Mouse (Mus musculus) C2C12 (cell line): ENCODE data around the gene Ccdc33. TPM values are rescaled to one million over a fixed set of nuclear protein-coding genes. Genes with fewer than 3 reads are reported as not detected.

Experiments used
- H3K27me3 ChIP-seq: one replicate; pipeline ENCODE4 v1.6.1; 2011; ENCODE audit not compliant: control insufficient read depth, insufficient read depth, insufficient read length
- H3K36me3 ChIP-seq: one replicate; pipeline ENCODE4 v1.6.1; 2011; ENCODE audit not compliant: control insufficient read depth, insufficient read depth
- H3K4me3 ChIP-seq: one replicate; pipeline ENCODE4 v1.5.1; 2011; ENCODE audit warnings: mild to moderate bottlenecking, control low read depth; ENCODE audit not compliant: poor library complexity, insufficient read depth, severe bottlenecking
- H3K79me2 ChIP-seq: one replicate; pipeline ENCODE4 v1.6.1; 2011; ENCODE audit not compliant: control insufficient read depth, insufficient read depth
- H3K79me3 ChIP-seq: one replicate; pipeline ENCODE4 v1.6.1; 2011; ENCODE audit warnings: low read depth, control low read depth
- H3ac ChIP-seq: one replicate; pipeline ENCODE3; 2011; ENCODE audit warnings: low read depth; ENCODE audit not compliant: control insufficient read depth, insufficient read length
- CEBPB ChIP-seq: IDR thresholded peaks from one replicate; pipeline ENCODE4 v1.6.1; 2011; ENCODE audit warnings: low read depth, mild to moderate bottlenecking, control low read depth, moderate library complexity
- CTCF ChIP-seq: IDR thresholded peaks from one replicate; pipeline ENCODE4 v1.5.1; 2011; ENCODE audit not compliant: control insufficient read depth, insufficient read depth, insufficient read length
- FOSL1 ChIP-seq: IDR thresholded peaks from one replicate; pipeline ENCODE4 v1.8.0; 2011; ENCODE audit warnings: mild to moderate bottlenecking, low read length; ENCODE audit not compliant: poor library complexity, insufficient read depth, severe bottlenecking
- MAX ChIP-seq: IDR thresholded peaks from one replicate; pipeline ENCODE4 v1.6.1; 2011; ENCODE audit warnings: mild to moderate bottlenecking, control low read depth
- MYOD1 ChIP-seq: IDR thresholded peaks from one replicate; pipeline ENCODE4 v1.6.1; 2011; ENCODE audit warnings: low read depth; ENCODE audit not compliant: control insufficient read depth, insufficient read length
- MYOG ChIP-seq: IDR thresholded peaks from one replicate; pipeline ENCODE4 v1.6.1; 2011; ENCODE audit not compliant: control insufficient read depth, insufficient read length; ENCODE audit errors: extremely low read depth
- USF1 ChIP-seq: IDR thresholded peaks from one replicate; pipeline ENCODE4 v1.6.1; 2011; ENCODE audit warnings: low read depth, mild to moderate bottlenecking, control low read depth, moderate library complexity
- polyA plus RNA-seq: library from polyadenylated mRNA; unstranded; fragments of >200 nt; fragmentation: generic; extraction: Trizol; gene quantifications from one replicate; pipeline ENCODE4 v1.2.1, GENCODE M21; 2012; ENCODE audit warnings: missing spikeins

Gene Ccdc33
- polyA plus RNA-seq, 1 experiment: not detected

GRCm38 (mm10) chr9:58096629-58097301 is 21.9 kb downstream of the Ccdc33 start:
- Histone ChIP-seq H3ac (no peak overlapping the region), H3K79me3 (no peaks in the 10 kb centered on the region), H3K36me3 (no peaks in the 10 kb centered on the region), H3K27me3 (peaks cover 3% of the 10 kb centered on the region), H3K79me2 (no peaks in the 10 kb centered on the region), H3K4me3 (no peak overlapping the region)
- TF ChIP-seq MYOG: no peak
- no peak for TF ChIP-seq FOSL1
- no peak for TF ChIP-seq CEBPB
- TF ChIP-seq MAX: no peak
- TF ChIP-seq CTCF: no peak
- TF ChIP-seq MYOD1: no peak
- TF ChIP-seq USF1: no peak

- H3ac ChIP-seq: no peak overlapping the region
- H3K36me3 ChIP-seq: no peaks in the 10 kb centered on the region
- TF ChIP-seq USF1 (no peak), FOSL1 (no peak), CEBPB (no peak), MAX (no peak), MYOG (no peak), CTCF (no peak), MYOD1 (no peak)
- H3K79me2 ChIP-seq: no peaks in the 10 kb centered on the region
- peaks cover 6% of the 10 kb centered on the region for H3K27me3 ChIP-seq
- H3K79me3 ChIP-seq: no peaks in the 10 kb centered on the region
- no peak overlapping the region for H3K4me3 ChIP-seq
These were observed 22.6 kb downstream of the Ccdc33 start for GRCm38 (mm10) chr9:58095977-58096376.

- Histone ChIP-seq H3K4me3 (no peak overlapping the region), H3K36me3 (no peaks in the 10 kb centered on the region), H3K79me2 (no peaks in the 10 kb centered on the region), H3ac (no peak overlapping the region), H3K79me3 (no peaks in the 10 kb centered on the region), H3K27me3 (peaks cover 12% of the 10 kb centered on the region)
- TF ChIP-seq MYOD1 (no peak), MYOG (no peak), MAX (no peak), FOSL1 (no peak), CEBPB (no peak), USF1 (no peak), CTCF (no peak)
These were observed 24.8 kb downstream of the Ccdc33 start for GRCm38 (mm10) chr9:58093776-58094175.

- H3ac ChIP-seq: no peak overlapping the region
- peaks cover 18% of the 10 kb centered on the region for H3K27me3 ChIP-seq
- H3K79me3 ChIP-seq: no peaks in the 10 kb centered on the region
- H3K79me2 ChIP-seq: no peaks in the 10 kb centered on the region
- no peak overlapping the region for H3K4me3 ChIP-seq
- TF ChIP-seq MAX: no peak
- no peak for TF ChIP-seq USF1
- no peak for TF ChIP-seq FOSL1
- TF ChIP-seq MYOG: no peak
- TF ChIP-seq MYOD1: no peak
- no peak for TF ChIP-seq CTCF
- no peak for TF ChIP-seq CEBPB
- no peaks in the 10 kb centered on the region for H3K36me3 ChIP-seq
These were observed 25.9 kb downstream of the Ccdc33 start for GRCm38 (mm10) chr9:58092581-58093269.

- H3K79me2 ChIP-seq: no peaks in the 10 kb centered on the region
- no peak overlapping the region for H3K4me3 ChIP-seq
- peaks cover 21% of the 10 kb centered on the region for H3K27me3 ChIP-seq
- no peak overlapping the region for H3ac ChIP-seq
- no peak for TF ChIP-seq MAX
- no peak for TF ChIP-seq USF1
- no peaks in the 10 kb centered on the region for H3K79me3 ChIP-seq
- H3K36me3 ChIP-seq: no peaks in the 10 kb centered on the region
These were observed 26.8 kb downstream of the Ccdc33 start for GRCm38 (mm10) chr9:58091623-58092425.

- Histone ChIP-seq H3ac (no peak overlapping the region), H3K4me3 (no peak overlapping the region), H3K79me3 (no peaks in the 10 kb centered on the region), H3K79me2 (no peaks in the 10 kb centered on the region), H3K36me3 (no peaks in the 10 kb centered on the region), H3K27me3 (peaks cover 53% of the 10 kb centered on the region)
- TF ChIP-seq FOSL1 (no peak), MYOG (no peak), CEBPB (no peak), MYOD1 (no peak), CTCF (no peak), MAX (no peak), USF1 (no peak)
These were observed 31.2 kb downstream of the Ccdc33 start for GRCm38 (mm10) chr9:58087277-58087998.
